Mouse (Mus musculus) stomach, postnatal 0 days (tissue): ENCODE measurements at regions not wholly inside any gene's neighbourhood (a gene's known extent, or its start where the extent isn't known, plus 50 kb on each side); places are given as distances from the start of the nearest gene placed in this dataset.

Source experiments
- ATAC-seq: fragments of 200-750 bp; cut with Nextera tagmentation; 2 replicates; pipeline ENCODE4 v1.8.0; 2017; ENCODE audit not compliant: low FRiP score, low TSS enrichment
- DNase-seq: peaks from one replicate; pipeline ENCODE4 v3.0.0-alpha.2; 2016; ENCODE audit warnings: low spot score
- H3K27ac ChIP-seq: fragments of 300-500 bp; sonication (generic); replicated peaks from 2 replicates; pipeline ENCODE4 v1.5.1; 2014; ENCODE audit warnings: mild to moderate bottlenecking, control low read depth
- H3K27me3 ChIP-seq: fragments of 300-500 bp; sonication (generic); 2 replicates; pipeline ENCODE4 v1.6.1; 2014; ENCODE audit warnings: low read length; ENCODE audit not compliant: control insufficient read depth, insufficient read depth
- H3K36me3 ChIP-seq: fragments of 300-500 bp; sonication (generic); 2 replicates; pipeline ENCODE4 v1.6.1; 2014; ENCODE audit warnings: low read length, mixed read lengths; ENCODE audit not compliant: control insufficient read depth, insufficient read depth
- H3K4me1 ChIP-seq: fragments of 300-500 bp; sonication (generic); replicated peaks from 2 replicates; pipeline ENCODE4 v1.6.1; 2014; ENCODE audit warnings: antibody characterized with exemption; ENCODE audit not compliant: control insufficient read depth, insufficient read depth
- H3K4me2 ChIP-seq: fragments of 300-500 bp; sonication (generic); replicated peaks from 2 replicates; pipeline ENCODE4 v1.6.1; 2014; ENCODE audit warnings: low read depth, mild to moderate bottlenecking, control low read depth, moderate library complexity
- H3K4me3 ChIP-seq: fragments of 300-500 bp; sonication (generic); 2 replicates; pipeline ENCODE4 v1.5.1; 2014; ENCODE audit warnings: low read depth, low read length, control low read depth
- H3K9ac ChIP-seq: fragments of 300-500 bp; sonication (generic); 2 replicates; pipeline ENCODE4 v1.6.1; 2014; ENCODE audit warnings: mild to moderate bottlenecking, low read length, control low read depth, mixed read lengths
- H3K9me3 ChIP-seq: fragments of 300-500 bp; sonication (generic); 2 replicates; pipeline ENCODE4 v1.6.1; 2016; ENCODE audit warnings: low read length; ENCODE audit not compliant: control insufficient read depth
- CTCF ChIP-seq: IDR thresholded peaks from 2 replicates; pipeline ENCODE4 v1.5.1; 2016; ENCODE audit warnings: antibody characterized with exemption, low read depth, mild to moderate bottlenecking, moderate library complexity
- EP300 ChIP-seq: optimal IDR thresholded peaks from 2 replicates; pipeline ENCODE3; 2016; ENCODE audit warnings: antibody characterized with exemption
- WGBS: fragments of 180-500 bp; shearing (Covaris S2); extraction: QIAGEN DNeasy Blood & Tissue Kit; methylation state at CpG from one replicate; pipeline ENCODE4 v1.1.7; 2014; 5-methylcytosine and 5-hydroxymethylcytosine counted together

- ATAC-seq (no peak), DNase-seq (no peak)
- 57% methylated on average over 6 of the region's 6 CpGs for WGBS
- Histone ChIP-seq H3K4me1 (no peaks in the 10 kb centered on the region), H3K4me2 (no peak overlapping the region), H3K27ac (no peak overlapping the region), H3K9me3 (no peaks in the 10 kb centered on the region), H3K36me3 (no peaks in the 10 kb centered on the region), H3K4me3 (no peak overlapping the region), H3K27me3 (no peaks in the 10 kb centered on the region), H3K9ac (no peak overlapping the region)
- no peak for TF ChIP-seq EP300
- TF ChIP-seq CTCF = no peak
These were observed 370.9 kb downstream of the Tns3 start for GRCm38 (mm10) chr11:8293322-8294014.

GRCm38 (mm10) chr11:8285271-8285670 lies 379.1 kb downstream of the Tns3 start:
- TF ChIP-seq CTCF (no peak), EP300 (no peak)
- ATAC-seq = no peak
- H3K4me2 ChIP-seq = no peak overlapping the region
- H3K9ac ChIP-seq = no peak overlapping the region
- no peaks in the 10 kb centered on the region for H3K36me3 ChIP-seq
- no peaks in the 10 kb centered on the region for H3K4me1 ChIP-seq
- H3K9me3 ChIP-seq = no peaks in the 10 kb centered on the region
- WGBS = 83% methylated on average over 1 of the region's 1 CpGs
- no peak overlapping the region for H3K4me3 ChIP-seq
- no peaks in the 10 kb centered on the region for H3K27me3 ChIP-seq
- DNase-seq = no peak
- H3K27ac ChIP-seq = no peak overlapping the region

GRCm38 (mm10) chr11:8275203-8275602 lies 389.1 kb downstream of the Tns3 start:
- no peak overlapping the region for H3K9ac ChIP-seq
- no peaks in the 10 kb centered on the region for H3K27me3 ChIP-seq
- no peak overlapping the region for H3K27ac ChIP-seq
- TF ChIP-seq CTCF (no peak), EP300 (no peak)
- H3K4me3 ChIP-seq = no peak overlapping the region
- no peaks in the 10 kb centered on the region for H3K9me3 ChIP-seq
- H3K4me1 ChIP-seq = no peaks in the 10 kb centered on the region
- 36% methylated on average over 4 of the region's 4 CpGs for whole genome bisulfite sequencing
- H3K4me2 ChIP-seq = no peak overlapping the region
- no peak for DNase-seq
- H3K36me3 ChIP-seq = no peaks in the 10 kb centered on the region
- ATAC-seq = no peak

GRCm38 (mm10) chr11:8269171-8269570 lies 395.2 kb downstream of the Tns3 start:
- no peak overlapping the region for H3K4me2 ChIP-seq
- no peaks in the 10 kb centered on the region for H3K27me3 ChIP-seq
- no peaks in the 10 kb centered on the region for H3K4me1 ChIP-seq
- ATAC-seq = no peak
- no peak overlapping the region for H3K27ac ChIP-seq
- TF ChIP-seq CTCF (no peak), EP300 (no peak)
- H3K36me3 ChIP-seq = no peaks in the 10 kb centered on the region
- WGBS = 53% methylated on average over 2 of the region's 2 CpGs
- H3K9me3 ChIP-seq = no peaks in the 10 kb centered on the region
- no peak overlapping the region for H3K4me3 ChIP-seq
- no peak for DNase-seq
- no peak overlapping the region for H3K9ac ChIP-seq

- Histone ChIP-seq H3K27ac (no peak overlapping the region), H3K4me3 (no peak overlapping the region), H3K9me3 (no peaks in the 10 kb centered on the region), H3K4me1 (no peaks in the 10 kb centered on the region), H3K27me3 (no peaks in the 10 kb centered on the region), H3K4me2 (no peak overlapping the region), H3K9ac (no peak overlapping the region), H3K36me3 (no peaks in the 10 kb centered on the region)
- DNase-seq (no peak), ATAC-seq (no peak)
- TF ChIP-seq EP300 = no peak
- no peak for TF ChIP-seq CTCF
- 58% methylated on average over 2 of the region's 2 CpGs for WGBS
These were observed 410.3 kb downstream of the Tns3 start for GRCm38 (mm10) chr11:8254036-8254435.

- no peak overlapping the region for H3K4me2 ChIP-seq
- no peaks in the 10 kb centered on the region for H3K4me1 ChIP-seq
- H3K36me3 ChIP-seq = no peaks in the 10 kb centered on the region
- 73% methylated on average over 2 of the region's 2 CpGs for WGBS
- no peaks in the 10 kb centered on the region for H3K27me3 ChIP-seq
- no peak overlapping the region for H3K4me3 ChIP-seq
- no peak for TF ChIP-seq CTCF
- no peak for TF ChIP-seq EP300
- no peak for DNase-seq
- no peaks in the 10 kb centered on the region for H3K9me3 ChIP-seq
- ATAC-seq = no peak
- H3K9ac ChIP-seq = no peak overlapping the region
- no peak overlapping the region for H3K27ac ChIP-seq
These were observed 413.0 kb downstream of the Tns3 start for GRCm38 (mm10) chr11:8251360-8251759.
